Mouse (Mus musculus) T-cell, adult 2 months (primary cell): ENCODE data around the gene Nrxn2.

Source experiments
- DNase-seq: peaks from one replicate; pipeline ENCODE4 v3.0.0; 2022; ENCODE audit warnings: low spot score

Nrxn2 gene

DNA sequence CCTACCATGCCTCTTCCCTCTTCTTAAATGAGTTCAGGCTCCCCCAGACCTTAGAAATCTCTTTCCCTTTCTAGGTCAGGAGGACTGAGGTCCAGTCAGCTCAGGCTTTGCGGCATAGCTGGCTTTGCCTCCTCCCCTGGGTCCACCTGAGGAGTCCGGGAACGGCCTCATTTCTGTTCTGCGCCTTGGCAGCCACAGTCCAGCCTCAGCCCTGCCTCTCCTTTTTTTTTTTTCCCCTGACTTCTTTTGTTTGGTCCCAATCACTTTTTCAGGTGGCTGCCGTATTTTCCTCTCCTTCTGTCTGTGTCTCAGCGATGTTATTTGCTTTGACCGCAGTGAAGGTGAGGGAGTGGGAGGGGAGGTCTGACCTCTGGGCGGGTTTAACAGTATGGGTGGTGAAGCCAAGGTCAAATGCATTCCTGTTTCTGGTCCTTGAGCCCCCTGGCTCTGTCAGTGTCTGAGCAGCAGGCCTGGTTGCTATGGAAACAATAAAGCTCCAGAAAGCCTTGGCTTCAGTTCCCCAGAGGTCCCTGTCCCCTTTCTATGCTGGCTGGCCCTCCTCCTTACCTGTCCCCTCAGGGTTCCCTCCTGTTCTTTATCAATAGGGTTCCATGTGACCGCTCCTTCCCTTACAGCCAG lies 34.3 kb downstream of the Nrxn2 start:
- DNase-seq = no peak

GRCm38 (mm10) chr19:6453349-6453748 lies 34.8 kb downstream of the Nrxn2 start:
- no peak for DNase-seq

DNA sequence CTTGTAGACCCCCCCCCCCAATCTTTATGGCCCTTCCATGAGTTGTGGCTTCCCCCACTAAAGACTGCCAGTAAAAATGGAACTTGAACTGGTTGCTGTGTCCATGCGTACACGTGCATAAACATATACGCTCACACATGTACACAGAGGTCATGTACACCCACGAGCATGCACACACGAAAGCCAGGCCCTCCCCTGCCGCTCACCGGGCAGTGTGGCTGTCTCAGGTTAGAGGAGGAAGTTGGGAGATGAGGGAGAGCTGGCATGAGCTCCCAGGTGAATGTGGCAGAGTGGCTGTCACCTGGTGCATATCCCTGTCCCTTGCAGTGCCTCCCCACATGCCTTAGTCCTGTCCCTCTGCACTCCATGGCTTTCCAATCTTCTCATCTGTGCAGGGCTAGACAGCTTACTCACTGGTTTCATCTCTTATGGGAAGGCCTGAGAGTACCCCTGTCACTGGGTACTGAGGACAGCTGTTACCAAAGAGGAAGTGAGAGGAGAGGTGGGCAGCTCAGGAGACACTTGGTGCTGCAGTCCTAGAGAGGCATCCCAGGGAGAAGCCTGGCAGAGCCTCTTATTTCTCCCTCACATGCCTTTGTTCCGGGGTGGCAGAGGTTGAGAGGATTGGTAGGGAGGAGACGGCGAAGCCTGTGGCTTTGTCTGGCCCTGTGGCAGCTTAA lies 35.6 kb downstream of the Nrxn2 start:
- DNase-seq = no peak

- no peak for DNase-seq
Measured at GRCm38 (mm10) chr19:6459504-6459903, 41.0 kb downstream of the Nrxn2 start.

DNA sequence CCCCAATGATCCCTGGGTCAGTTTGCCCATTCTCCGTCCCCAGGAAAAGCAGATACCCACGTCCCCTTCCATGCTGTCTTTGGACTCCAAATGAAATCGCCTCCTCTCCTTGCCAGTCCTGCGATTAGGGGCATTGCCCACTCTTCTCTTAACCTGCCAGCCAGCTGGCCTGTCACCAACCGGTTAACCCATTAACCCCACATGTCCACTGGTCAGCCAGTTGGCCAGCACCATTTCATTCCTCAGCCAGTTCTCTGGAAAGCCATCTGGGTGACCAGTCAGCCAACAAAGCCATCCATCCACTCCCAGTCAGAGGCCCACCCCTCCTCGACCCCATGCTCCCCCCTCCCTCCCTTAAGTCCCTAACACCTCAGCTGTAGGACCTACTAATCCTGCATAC lies 44.3 kb downstream of the Nrxn2 start:
- DNase-seq = no peak

GRCm38 (mm10) chr19:6464306-6465071 lies 46.0 kb downstream of the Nrxn2 start:
- DNase-seq = no peak

GRCm38 (mm10) chr19:6465090-6465489 lies 46.6 kb downstream of the Nrxn2 start:
- no peak for DNase-seq

- no peak for DNase-seq
Measured at GRCm38 (mm10) chr19:6466945-6467344, 48.4 kb downstream of the Nrxn2 start.

- no peak for DNase-seq
Measured at GRCm38 (mm10) chr19:6467374-6467979, 48.9 kb downstream of the Nrxn2 start.

DNA sequence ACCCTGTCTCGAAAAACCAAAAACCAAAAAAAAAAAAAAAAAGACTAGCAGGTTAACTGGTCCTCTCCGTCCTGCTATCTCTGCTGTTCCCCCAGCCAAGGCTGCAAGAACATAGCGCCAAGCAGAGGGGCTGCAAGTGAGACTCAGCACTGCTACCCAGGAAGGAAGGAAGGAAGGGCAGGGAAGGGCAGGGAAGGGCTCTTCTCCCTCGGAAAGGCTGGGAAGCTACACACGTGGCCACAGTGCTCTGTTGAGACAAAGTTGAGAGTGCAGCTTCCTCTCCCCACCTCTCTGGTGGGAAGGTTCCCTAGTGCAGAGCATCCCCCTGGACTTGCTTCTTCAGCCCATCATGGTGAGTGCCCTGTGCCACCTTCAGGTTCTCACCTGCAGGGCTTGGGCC lies 53.1 kb downstream of the Nrxn2 start:
- DNase-seq = no peak

DNA sequence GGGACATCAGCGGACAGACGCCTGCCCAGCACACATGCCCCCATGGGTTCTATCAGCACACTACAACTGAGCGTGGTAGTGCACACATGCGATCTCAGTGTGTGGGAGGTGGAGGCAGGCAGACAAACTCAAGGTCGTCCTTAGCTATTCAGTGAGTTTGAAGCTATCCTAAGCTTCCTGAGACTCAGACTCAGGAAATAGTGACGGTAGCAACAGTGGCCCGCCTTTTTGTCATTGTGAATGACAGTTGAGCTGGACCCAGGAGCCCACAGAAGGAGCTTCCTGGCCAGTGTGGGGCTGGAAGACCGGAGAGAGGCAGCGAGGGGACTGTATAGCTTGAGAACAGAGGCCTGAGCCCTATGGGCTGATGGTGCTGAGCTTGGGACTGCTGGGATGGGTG lies 54.3 kb downstream of the Nrxn2 start:
- DNase-seq = no peak

GRCm38 (mm10) chr19:6474706-6475105 lies 56.2 kb downstream of the Nrxn2 start:
- DNase-seq = no peak

GRCm38 (mm10) chr19:6475129-6475528 lies 56.6 kb downstream of the Nrxn2 start:
- no peak for DNase-seq

DNA sequence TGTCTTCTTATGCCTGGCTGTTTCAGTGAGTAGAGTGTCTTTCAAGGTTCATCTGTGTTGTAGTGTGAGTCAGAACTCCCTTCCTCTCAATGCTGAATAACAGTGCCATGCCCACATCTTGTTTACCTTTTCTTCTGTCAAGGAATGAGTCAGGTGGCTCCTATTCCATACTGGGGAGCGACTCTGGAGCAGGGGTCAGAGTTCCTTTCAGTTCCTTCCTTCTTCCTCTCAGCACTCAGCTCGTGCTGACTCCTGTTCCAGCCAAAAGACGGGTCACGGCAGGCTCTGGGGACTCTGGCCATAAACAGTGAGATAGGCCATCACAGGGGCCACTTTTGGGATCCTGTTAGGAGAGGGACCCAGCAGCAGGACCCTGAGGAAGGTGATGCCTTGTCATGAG lies 58.5 kb downstream of the Nrxn2 start:
- no peak for DNase-seq

DNA sequence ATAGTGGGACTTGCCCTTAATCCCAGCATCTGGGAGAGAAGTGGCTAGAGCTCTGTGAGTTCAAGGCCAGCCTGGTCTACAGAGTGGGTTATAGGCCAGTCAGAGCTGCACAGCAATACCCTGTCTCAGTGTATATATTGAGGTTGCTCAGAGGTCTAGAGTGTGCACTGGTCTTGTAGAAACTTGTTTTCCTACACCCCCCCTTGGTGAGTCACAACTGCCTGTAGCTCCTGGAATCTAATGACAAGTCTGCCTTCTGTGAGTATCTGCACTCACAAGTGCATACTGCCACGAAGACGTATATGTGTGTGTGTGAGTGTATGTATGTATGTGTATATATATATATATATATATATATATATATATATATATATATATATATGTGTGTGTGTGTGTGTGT lies 60.0 kb downstream of the Nrxn2 start:
- no peak for DNase-seq

DNA sequence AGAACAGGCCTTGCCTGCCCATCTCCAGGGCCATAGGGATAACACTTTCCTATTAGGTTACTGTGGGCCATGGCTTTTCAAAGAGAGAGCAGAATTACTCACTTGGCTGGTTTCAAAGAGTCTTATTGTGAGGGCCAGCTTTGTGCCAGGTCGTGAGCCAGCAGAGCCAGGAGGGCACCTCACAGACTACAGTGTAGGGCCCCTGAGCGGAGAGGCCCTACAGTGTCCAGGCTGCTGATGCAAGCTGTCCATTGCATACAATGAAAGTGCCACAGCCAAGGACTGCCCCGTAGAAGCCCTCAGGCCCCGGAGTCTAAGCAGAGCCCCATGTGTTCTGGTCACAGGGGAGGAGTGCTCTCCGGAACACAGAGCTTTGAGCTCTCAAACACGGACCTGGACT lies 64.4 kb downstream of the Nrxn2 start:
- no peak for DNase-seq

- DNase-seq = no peak
Measured at GRCm38 (mm10) chr19:6485059-6485630, 66.6 kb downstream of the Nrxn2 start.

GRCm38 (mm10) chr19:6489030-6489429 lies 70.5 kb downstream of the Nrxn2 start:
- DNase-seq = peak; percentile 76

- no peak for DNase-seq
Measured at GRCm38 (mm10) chr19:6491538-6491937, 73.0 kb downstream of the Nrxn2 start.

GRCm38 (mm10) chr19:6492124-6492523 lies 73.6 kb downstream of the Nrxn2 start:
- no peak for DNase-seq

DNA sequence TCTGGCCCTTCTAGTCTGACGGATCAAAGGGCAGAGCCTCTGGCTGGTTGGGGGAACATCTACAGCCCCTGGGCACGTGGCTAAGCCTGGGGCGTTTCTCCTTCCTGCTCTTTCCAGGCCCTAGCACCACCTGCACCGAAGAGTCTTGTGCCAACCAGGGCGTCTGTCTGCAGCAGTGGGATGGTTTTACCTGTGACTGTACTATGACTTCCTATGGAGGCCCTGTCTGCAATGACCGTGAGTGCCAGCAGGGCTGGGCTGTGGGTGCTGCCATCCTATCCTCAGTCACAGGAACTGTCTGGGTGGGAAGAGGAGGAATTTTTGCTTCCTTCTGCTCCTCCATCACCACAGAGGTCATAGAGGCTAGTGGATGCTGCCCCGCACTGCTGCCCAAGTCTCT lies 74.7 kb downstream of the Nrxn2 start:
- DNase-seq = no peak

DNA sequence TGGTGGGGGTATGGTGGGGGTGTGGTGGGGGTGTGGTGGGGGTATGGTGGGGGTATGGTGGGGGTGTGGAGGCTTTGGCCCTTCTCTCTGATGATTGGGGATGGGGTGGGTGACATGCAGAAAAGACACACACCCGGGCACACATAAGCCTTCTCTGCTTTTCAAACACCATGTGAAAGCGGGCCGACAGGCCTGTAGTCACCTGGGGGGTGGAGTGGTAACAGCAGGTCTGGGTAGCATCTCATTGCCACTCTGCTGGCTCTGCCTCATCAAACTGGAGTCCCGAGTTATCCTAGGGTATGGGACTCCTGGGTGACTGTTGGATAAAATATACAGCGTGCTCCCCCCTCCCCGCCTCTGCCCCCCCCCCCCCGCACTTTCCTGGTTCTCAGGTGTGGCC lies 75.5 kb downstream of the Nrxn2 start:
- DNase-seq = no peak
